Mouse (Mus musculus) hindbrain, embryonic 14.5 days (tissue): ENCODE measurements around the gene Rab3gap1. TPM values are rescaled to one million over a fixed set of nuclear protein-coding genes. Genes with fewer than 3 reads are reported as not detected.

Experiments used
- ATAC-seq: fragments of 200-750 bp; cut with Nextera tagmentation; 2 replicates; pipeline ENCODE4 v1.8.0; 2017; ENCODE audit warnings: moderate number of reproducible peaks, mild to moderate bottlenecking, moderate TSS enrichment, moderate library complexity; ENCODE audit not compliant: low FRiP score
- DNase-seq: peaks from one replicate; pipeline ENCODE4 v3.0.0-alpha.2; 2015; ENCODE audit warnings: low spot score
- H3K27ac ChIP-seq: fragments of 300-500 bp; sonication (generic); 2 replicates; pipeline ENCODE4 v1.5.1; 2014; ENCODE audit warnings: mild to moderate bottlenecking, moderate library complexity
- H3K27me3 ChIP-seq: fragments of 300-500 bp; sonication (generic); 2 replicates; pipeline ENCODE4 v1.6.1; 2014; ENCODE audit warnings: mild to moderate bottlenecking, low read length, mixed read lengths; ENCODE audit not compliant: control insufficient read depth, insufficient read depth
- H3K36me3 ChIP-seq: fragments of 300-500 bp; sonication (generic); replicated peaks from 2 replicates; pipeline ENCODE4 v1.6.1; 2014; ENCODE audit not compliant: control insufficient read depth, insufficient read depth
- H3K4me1 ChIP-seq: fragments of 300-500 bp; sonication (generic); replicated peaks from 2 replicates; pipeline ENCODE4 v1.6.1; 2014; ENCODE audit warnings: antibody characterized with exemption, low read length, mixed read lengths; ENCODE audit not compliant: control insufficient read depth, insufficient read depth
- H3K4me2 ChIP-seq: fragments of 300-500 bp; sonication (generic); replicated peaks from 2 replicates; pipeline ENCODE4 v1.6.1; 2014; ENCODE audit warnings: mild to moderate bottlenecking, moderate library complexity
- H3K4me3 ChIP-seq: fragments of 300-500 bp; sonication (generic); replicated peaks from 2 replicates; pipeline ENCODE4 v1.5.1; 2014; ENCODE audit warnings: mild to moderate bottlenecking, low read length
- H3K9ac ChIP-seq: fragments of 300-500 bp; sonication (generic); 2 replicates; pipeline ENCODE4 v1.6.1; 2014
- H3K9me3 ChIP-seq: fragments of 300-500 bp; sonication (generic); 2 replicates; pipeline ENCODE4 v1.6.1; 2016; ENCODE audit warnings: low read length; ENCODE audit not compliant: control insufficient read depth
- WGBS: fragments of 180-500 bp; shearing (Covaris S2); extraction: QIAGEN DNeasy Blood & Tissue Kit; methylation state at CpG from one replicate; pipeline ENCODE4 v1.1.7; 2014; 5-methylcytosine and 5-hydroxymethylcytosine counted together
- polyA plus RNA-seq: library from polyadenylated mRNA; unstranded; fragments of >200 nt; fragmentation: Nextera tagmentation; extraction: Ambion mirVana; gene quantifications from 2 replicates; pipeline ENCODE4 v1.2.1, GENCODE M21; 2014

Gene Rab3gap1
- polyA plus RNA-seq, 1 experiment from 2014 or later, result 26.0 TPM

DNA sequence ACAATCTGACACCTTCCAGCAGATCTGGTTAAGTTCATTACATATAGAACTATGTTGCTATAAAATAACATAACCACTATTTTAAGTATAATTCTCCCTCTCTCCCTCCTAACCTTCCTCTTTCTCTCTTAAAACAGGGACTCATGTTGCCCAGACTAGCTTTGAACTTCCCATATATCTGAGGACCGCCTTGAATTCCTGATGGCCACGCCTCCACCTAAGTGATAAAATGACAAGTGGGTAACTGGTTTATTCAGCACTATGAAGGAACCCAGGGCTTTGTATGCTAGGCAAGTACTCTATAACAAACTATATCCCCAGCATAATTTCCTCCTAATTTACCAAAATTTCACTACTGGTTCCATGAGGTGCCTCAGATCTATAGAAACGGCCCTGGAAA is 94.8 kb downstream of the Rab3gap1 start:
- H3K4me3 ChIP-seq, result no peak overlapping the region
- no peak overlapping the region for H3K9ac ChIP-seq
- no peak for DNase-seq
- H3K9me3 ChIP-seq, result no peaks in the 10 kb centered on the region
- H3K4me2 ChIP-seq, result no peak overlapping the region
- no peak overlapping the region for H3K27ac ChIP-seq
- no peaks in the 10 kb centered on the region for H3K36me3 ChIP-seq
- H3K4me1 ChIP-seq, result peaks cover 11% of the 10 kb centered on the region
- WGBS, result 92% methylated on average over 3 of the region's 3 CpGs
- ATAC-seq, result no peak
- H3K27me3 ChIP-seq, result no peaks in the 10 kb centered on the region

DNA sequence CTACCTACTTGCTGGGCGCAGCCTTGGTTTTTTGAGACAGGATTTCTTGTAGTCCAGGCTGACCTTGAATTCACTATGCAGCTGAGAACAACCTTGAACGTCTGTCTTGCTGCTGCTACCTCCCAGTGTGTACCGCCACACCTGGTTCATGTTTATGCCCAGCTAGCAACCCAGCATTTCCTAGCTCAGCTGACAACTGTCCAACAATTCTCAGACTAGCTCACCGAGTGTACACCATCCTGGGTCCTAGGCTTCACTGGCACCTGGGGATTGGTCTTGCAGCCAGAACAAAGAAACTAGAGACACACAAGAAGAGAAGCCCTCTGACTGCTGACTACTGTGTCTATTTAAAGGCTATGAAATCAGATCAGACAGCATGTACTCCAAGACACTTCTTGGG is 102.3 kb downstream of the Rab3gap1 start:
- no peak overlapping the region for H3K4me2 ChIP-seq
- H3K9ac ChIP-seq, result no peak overlapping the region
- DNase-seq (no peak), ATAC-seq (no peak)
- H3K4me1 ChIP-seq, result no peaks in the 10 kb centered on the region
- H3K4me3 ChIP-seq, result no peak overlapping the region
- no peaks in the 10 kb centered on the region for H3K36me3 ChIP-seq
- no peaks in the 10 kb centered on the region for H3K9me3 ChIP-seq
- no peaks in the 10 kb centered on the region for H3K27me3 ChIP-seq
- no peak overlapping the region for H3K27ac ChIP-seq
- WGBS, result 93% methylated on average over 4 of the region's 4 CpGs

DNA sequence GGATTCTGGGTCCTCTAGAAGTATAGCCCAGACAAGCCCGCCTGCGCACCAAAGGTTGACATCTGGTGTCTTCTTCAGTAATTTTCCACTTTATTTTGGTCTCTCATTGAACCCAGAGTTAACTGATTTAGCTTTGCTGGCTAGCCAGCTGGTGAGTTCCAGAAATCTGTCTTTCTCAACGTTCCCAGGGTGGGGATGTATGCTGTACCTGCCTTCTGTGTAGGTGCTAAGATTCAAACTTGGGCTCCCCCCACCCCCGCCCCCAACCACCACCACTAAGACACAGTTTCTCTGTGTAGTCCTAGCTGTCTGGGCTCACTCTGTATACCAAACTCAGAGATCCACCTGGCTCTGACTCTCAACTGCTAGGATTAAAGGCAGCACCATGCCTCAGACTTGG is 105.5 kb downstream of the Rab3gap1 start:
- no peak for ATAC-seq
- Histone ChIP-seq H3K36me3 (no peaks in the 10 kb centered on the region), H3K9me3 (no peaks in the 10 kb centered on the region), H3K4me1 (no peaks in the 10 kb centered on the region), H3K4me2 (no peak overlapping the region), H3K27ac (no peak overlapping the region), H3K9ac (no peak overlapping the region), H3K27me3 (no peaks in the 10 kb centered on the region), H3K4me3 (no peak overlapping the region)
- WGBS, result 94% methylated on average over 4 of the region's 4 CpGs
- no peak for DNase-seq

DNA sequence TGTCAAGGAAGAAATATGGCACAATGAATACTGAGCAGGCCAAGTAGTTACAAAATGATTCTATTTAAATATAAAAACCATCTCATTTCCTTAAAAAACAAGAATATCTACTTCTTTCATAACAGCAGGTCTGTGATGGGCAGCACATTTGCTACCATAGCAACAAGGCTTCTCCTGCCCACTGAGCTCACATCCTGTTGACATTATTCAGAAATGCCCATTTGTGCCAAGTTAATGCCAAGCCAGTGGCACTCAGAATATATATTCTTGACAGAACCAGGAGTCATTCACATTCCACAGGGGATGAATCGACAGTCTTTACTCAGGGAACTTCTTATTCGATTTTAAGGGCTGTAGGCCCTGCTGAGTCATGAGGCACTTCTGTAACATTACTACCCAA is 107.1 kb downstream of the Rab3gap1 start:
- no peak for DNase-seq
- no peak overlapping the region for H3K4me2 ChIP-seq
- H3K36me3 ChIP-seq, result no peaks in the 10 kb centered on the region
- ATAC-seq, result peak; percentile 34; the same call in 1 of the 2 replicates
- no peaks in the 10 kb centered on the region for H3K9me3 ChIP-seq
- H3K27me3 ChIP-seq, result no peaks in the 10 kb centered on the region
- H3K9ac ChIP-seq, result no peak overlapping the region
- no peaks in the 10 kb centered on the region for H3K4me1 ChIP-seq
- no peak overlapping the region for H3K4me3 ChIP-seq
- no peak overlapping the region for H3K27ac ChIP-seq
- WGBS, result 72% methylated on average over 2 of the region's 2 CpGs

DNA sequence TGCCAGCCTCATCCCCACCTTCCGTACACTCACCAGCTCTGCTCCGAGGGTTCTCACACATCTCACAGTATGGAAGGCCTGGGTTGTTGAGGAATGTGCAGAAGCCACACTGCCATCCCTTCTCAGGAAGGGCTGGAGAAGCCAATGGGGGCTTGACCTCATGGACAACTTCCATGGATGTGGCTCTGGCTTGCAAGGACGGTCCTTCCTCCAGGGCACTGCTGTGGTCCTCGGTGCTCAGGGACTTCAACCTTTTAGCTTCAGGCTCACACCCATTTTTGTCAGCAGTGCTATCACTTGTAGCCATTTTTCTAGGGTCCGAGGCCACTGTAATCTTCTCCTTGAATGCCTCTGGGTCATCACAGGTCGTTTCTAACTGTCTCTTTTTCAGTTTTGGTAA is 107.5 kb downstream of the Rab3gap1 start:
- ATAC-seq, result 0 out of 2 replicates have a peak, but pooled peaks have one; percentile 37
- no peaks in the 10 kb centered on the region for H3K36me3 ChIP-seq
- DNase-seq, result no peak
- H3K27ac ChIP-seq, result no peak overlapping the region
- H3K4me3 ChIP-seq, result no peak overlapping the region
- WGBS, result 95% methylated on average over 6 of the region's 6 CpGs
- H3K9me3 ChIP-seq, result no peaks in the 10 kb centered on the region
- H3K9ac ChIP-seq, result no peak overlapping the region
- no peak overlapping the region for H3K4me2 ChIP-seq
- H3K4me1 ChIP-seq, result no peaks in the 10 kb centered on the region
- no peaks in the 10 kb centered on the region for H3K27me3 ChIP-seq

DNA sequence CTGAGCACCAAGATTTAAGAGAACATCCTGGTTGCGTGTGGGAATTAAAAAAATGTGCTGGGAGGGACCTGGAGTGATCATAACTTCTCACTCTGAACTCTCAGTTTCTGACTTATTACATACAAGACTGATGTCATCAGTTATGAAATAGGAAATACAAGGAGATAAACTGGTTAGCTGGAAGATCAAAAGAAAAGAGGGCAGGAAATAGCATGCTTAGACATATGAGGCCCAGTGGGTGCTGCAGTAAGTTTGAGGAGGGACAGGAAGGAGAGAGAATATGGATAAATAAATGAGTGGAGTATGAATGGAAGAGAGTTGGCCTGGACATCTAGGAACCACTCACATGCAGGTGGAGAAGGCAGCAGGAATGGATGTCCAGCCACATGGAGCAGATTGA is 109.6 kb downstream of the Rab3gap1 start:
- H3K4me1 ChIP-seq, result no peaks in the 10 kb centered on the region
- 100% methylated on average over 1 of the region's 1 CpGs for WGBS

DNA sequence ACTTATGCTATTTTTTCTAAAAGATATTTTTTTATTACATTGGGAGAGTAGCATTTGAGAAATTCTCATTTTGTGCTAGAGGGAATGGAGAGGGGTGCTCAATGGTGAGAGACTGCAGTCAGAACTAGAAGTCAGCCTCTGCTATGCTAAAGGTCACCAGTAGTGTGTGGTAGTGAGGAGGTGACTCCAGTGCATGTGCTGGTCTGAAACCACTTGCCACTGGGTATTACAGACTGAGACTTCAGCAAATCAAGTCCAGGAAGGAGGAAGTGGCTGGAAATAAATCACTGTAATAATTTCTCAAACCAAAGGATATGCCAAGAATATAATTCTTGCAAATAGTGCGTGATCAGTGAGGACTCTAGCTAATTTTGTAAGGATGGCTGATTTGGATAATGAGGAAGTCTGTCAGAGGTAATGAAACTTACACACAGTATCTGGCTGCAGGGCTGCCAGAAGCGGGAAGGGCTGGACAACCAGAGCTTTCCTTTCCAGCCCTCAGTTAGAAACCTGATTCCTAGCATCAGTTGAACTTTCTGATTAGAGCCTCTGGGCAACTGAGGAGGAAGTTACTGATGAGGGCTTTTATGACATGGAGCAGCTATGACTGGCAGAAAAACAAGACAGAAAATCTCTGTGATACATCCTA is 112.5 kb downstream of the Rab3gap1 start:
- Histone ChIP-seq H3K36me3 (no peaks in the 10 kb centered on the region), H3K9ac (no peak overlapping the region), H3K27ac (no peak overlapping the region), H3K9me3 (no peaks in the 10 kb centered on the region), H3K4me3 (no peak overlapping the region), H3K4me2 (no peak overlapping the region), H3K27me3 (no peaks in the 10 kb centered on the region), H3K4me1 (no peaks in the 10 kb centered on the region)
- ATAC-seq (no peak), DNase-seq (no peak)
- 79% methylated on average over 2 of the region's 2 CpGs for WGBS

More for the DNA sequence above, 109.6 kb downstream of the Rab3gap1 start:
- ATAC-seq, result no peak
- DNase-seq, result no peak
- no peak overlapping the region for H3K27ac ChIP-seq
- no peaks in the 10 kb centered on the region for H3K36me3 ChIP-seq
- H3K4me3 ChIP-seq, result no peak overlapping the region
- no peak overlapping the region for H3K9ac ChIP-seq
- H3K4me2 ChIP-seq, result no peak overlapping the region
- H3K27me3 ChIP-seq, result no peaks in the 10 kb centered on the region
- H3K9me3 ChIP-seq, result no peaks in the 10 kb centered on the region

DNA sequence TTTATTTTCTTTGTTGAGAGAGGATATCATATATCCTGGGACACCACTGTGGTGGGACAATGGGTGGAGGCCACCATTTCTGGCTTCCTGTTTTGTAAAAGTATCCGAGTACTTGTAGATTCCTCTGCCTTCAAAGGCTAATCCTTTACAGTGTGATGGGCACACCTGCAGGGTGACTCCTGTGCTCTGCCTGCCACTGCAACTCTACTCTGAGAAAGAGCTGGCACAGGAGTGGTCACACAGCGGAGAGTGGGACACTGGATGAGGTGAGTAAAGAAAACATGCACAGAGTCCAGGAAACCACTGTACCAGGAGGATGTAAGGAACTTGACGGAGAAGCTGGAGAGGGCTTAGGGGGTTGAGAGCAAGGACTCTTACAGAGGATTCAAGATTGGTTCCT is 113.7 kb downstream of the Rab3gap1 start:
- Histone ChIP-seq H3K4me3 (no peak overlapping the region), H3K27ac (no peak overlapping the region), H3K4me1 (no peaks in the 10 kb centered on the region), H3K4me2 (no peak overlapping the region), H3K36me3 (no peaks in the 10 kb centered on the region), H3K9me3 (no peaks in the 10 kb centered on the region), H3K9ac (no peak overlapping the region), H3K27me3 (no peaks in the 10 kb centered on the region)
- 90% methylated on average over 3 of the region's 3 CpGs for WGBS
- ATAC-seq (no peak), DNase-seq (no peak)

DNA sequence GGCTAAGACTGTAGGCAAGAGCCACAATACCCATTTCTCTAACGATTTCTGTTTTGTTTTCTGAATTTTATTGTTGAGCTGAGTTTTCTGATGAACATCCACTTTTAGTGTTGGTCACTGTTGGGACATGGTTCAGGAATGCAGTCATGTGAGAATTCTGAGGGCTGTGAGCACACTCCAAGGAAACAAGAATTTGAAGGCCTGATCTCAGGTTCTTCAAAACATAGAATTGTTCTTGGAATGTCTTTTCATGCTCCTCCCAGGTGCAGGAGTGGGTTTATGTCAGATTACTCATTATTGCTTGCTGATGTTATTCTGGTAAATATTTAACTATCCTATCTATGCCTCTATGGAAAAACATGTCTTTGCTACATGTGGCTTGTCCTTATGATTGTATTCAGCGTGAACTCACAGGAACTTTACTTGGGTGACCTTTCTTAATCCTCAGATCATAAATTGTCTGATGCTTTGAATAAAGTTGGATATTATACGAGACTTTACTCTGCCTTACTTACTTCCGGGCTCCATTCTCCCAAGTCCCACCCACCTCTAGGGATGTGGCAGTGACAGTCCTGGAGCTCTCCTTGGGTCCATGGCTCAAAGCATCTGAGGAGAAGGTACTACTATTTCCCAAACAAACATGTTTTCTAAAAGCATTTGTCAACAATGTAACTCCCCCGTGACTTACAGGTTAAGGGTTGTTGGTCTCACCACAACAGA is 114.9 kb downstream of the Rab3gap1 start:
- no peak overlapping the region for H3K4me2 ChIP-seq
- no peak overlapping the region for H3K4me3 ChIP-seq
- H3K27me3 ChIP-seq, result no peaks in the 10 kb centered on the region
- no peak overlapping the region for H3K27ac ChIP-seq
- no peak overlapping the region for H3K9ac ChIP-seq
- 96% methylated on average over 5 of the region's 5 CpGs for WGBS
- no peaks in the 10 kb centered on the region for H3K4me1 ChIP-seq
- no peak for ATAC-seq
- no peaks in the 10 kb centered on the region for H3K9me3 ChIP-seq
- no peaks in the 10 kb centered on the region for H3K36me3 ChIP-seq
- DNase-seq, result no peak
